Mouse (Mus musculus) naive thymus-derived CD4-positive, alpha-beta T cell, adult 2 months (primary cell): ENCODE data around the gene Gm20738.
"Not testable (repeated sequence)": the region's sequence is repeated elsewhere in the genome, so short reads cannot be mapped to it uniquely, and the experiment has no call there.

Experiments
- DNase-seq: peaks from one replicate; pipeline ENCODE4 v3.0.0-alpha.2; 2011; ENCODE audit warnings: low read depth

Gene Gm20738

DNA sequence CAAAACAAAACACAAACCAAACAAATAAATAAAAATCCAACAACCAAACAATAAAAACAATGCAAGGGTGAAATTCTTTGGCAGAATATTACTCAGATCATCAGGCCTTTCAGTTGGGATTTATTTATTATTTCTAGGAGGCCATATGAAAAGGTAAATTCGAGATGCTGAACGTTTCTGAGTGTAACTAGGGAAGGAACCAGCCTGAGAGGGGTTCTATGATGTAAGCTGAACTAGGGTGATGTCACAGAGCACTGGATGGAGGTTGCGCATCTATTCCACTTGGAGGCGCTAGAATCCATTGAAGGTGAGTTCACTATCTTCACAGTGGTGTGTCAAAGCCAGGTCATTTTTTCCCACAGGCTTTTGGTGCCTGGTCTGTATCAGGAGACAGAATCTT, at the start of gene Gm20738:
Gene Gm20738 (plus strand): TSS at position 301 of the 400 bp plus-strand sequence.
- DNase-seq, result not testable (repeated sequence)
